Mouse (Mus musculus) lung, embryonic 14.5 days (tissue): ENCODE measurements at regions not wholly inside any gene's neighbourhood (a gene's known extent, or its start where the extent isn't known, plus 50 kb on each side); places are given as distances from the start of the nearest gene placed in this dataset.

ENCODE experiments used
- ATAC-seq: fragments of 200-750 bp; cut with Nextera tagmentation; 2 replicates; pipeline ENCODE4 v1.8.0; 2017; ENCODE audit warnings: mild to moderate bottlenecking, moderate TSS enrichment, moderate library complexity; ENCODE audit not compliant: insufficient read depth
- DNase-seq: peaks from one replicate; pipeline ENCODE4 v3.0.0-alpha.2; 2015
- H3K27ac ChIP-seq: fragments of 300-500 bp; sonication (generic); 2 replicates; pipeline ENCODE4 v1.5.1; 2014; ENCODE audit warnings: low read depth, mild to moderate bottlenecking, moderate library complexity
- H3K27me3 ChIP-seq: fragments of 300-500 bp; sonication (generic); 2 replicates; pipeline ENCODE4 v1.6.1; 2014; ENCODE audit warnings: low read length, control low read depth; ENCODE audit not compliant: insufficient read depth
- H3K36me3 ChIP-seq: fragments of 300-500 bp; sonication (generic); 2 replicates; pipeline ENCODE4 v1.6.1; 2014; ENCODE audit warnings: control low read depth; ENCODE audit not compliant: insufficient read depth
- H3K4me1 ChIP-seq: fragments of 300-500 bp; sonication (generic); 2 replicates; pipeline ENCODE4 v1.6.1; 2014; ENCODE audit warnings: antibody characterized with exemption, control low read depth; ENCODE audit not compliant: insufficient read depth
- H3K4me2 ChIP-seq: fragments of 300-500 bp; sonication (generic); 2 replicates; pipeline ENCODE4 v1.6.1; 2014; ENCODE audit warnings: mild to moderate bottlenecking
- H3K4me3 ChIP-seq: fragments of 300-500 bp; sonication (generic); 2 replicates; pipeline ENCODE4 v1.5.1; 2014; ENCODE audit warnings: low read depth, low read length
- H3K9ac ChIP-seq: fragments of 300-500 bp; sonication (generic); 2 replicates; pipeline ENCODE4 v1.6.1; 2014
- H3K9me3 ChIP-seq: fragments of 300-500 bp; sonication (generic); 2 replicates; pipeline ENCODE4 v1.6.1; 2016; ENCODE audit warnings: low read depth, low read length, control low read depth
- CTCF ChIP-seq: IDR thresholded peaks from 2 replicates; pipeline ENCODE4 v1.5.1; 2016; ENCODE audit warnings: antibody characterized with exemption, low read depth
- WGBS: fragments of 180-500 bp; shearing (Covaris S2); extraction: QIAGEN DNeasy Blood & Tissue Kit; methylation state at CpG from one replicate; pipeline ENCODE4 v1.1.7; 2014; 5-methylcytosine and 5-hydroxymethylcytosine counted together

- Histone ChIP-seq H3K9ac (no peak overlapping the region), H3K4me1 (no peaks in the 10 kb centered on the region), H3K9me3 (no peaks in the 10 kb centered on the region), H3K27me3 (no peaks in the 10 kb centered on the region), H3K4me2 (no peak overlapping the region), H3K36me3 (no peaks in the 10 kb centered on the region), H3K4me3 (no peak overlapping the region), H3K27ac (no peak overlapping the region)
- no peak for ATAC-seq
- no peak for TF ChIP-seq CTCF
- no peak for DNase-seq
- 82% methylated on average over 4 of the region's 4 CpGs for WGBS
Measured at GRCm38 (mm10) chr1:12334186-12334585, 920.3 kb downstream of the A830018L16Rik start.

GRCm38 (mm10) chr1:12344726-12345438 is 931.0 kb downstream of the A830018L16Rik start:
- H3K36me3 ChIP-seq, result no peaks in the 10 kb centered on the region
- H3K9me3 ChIP-seq, result no peaks in the 10 kb centered on the region; the same call in 1 of the 2 replicates
- H3K4me2 ChIP-seq, result no peak overlapping the region
- WGBS, result 40% methylated on average over 10 of the region's 10 CpGs
- H3K27me3 ChIP-seq, result no peaks in the 10 kb centered on the region
- DNase-seq (peak; percentile 56), ATAC-seq (peak; percentile 84)
- no peak overlapping the region for H3K4me3 ChIP-seq
- peak overlapping the region; percentile 75 for H3K27ac ChIP-seq
- no peak overlapping the region for H3K9ac ChIP-seq
- H3K4me1 ChIP-seq, result no peaks in the 10 kb centered on the region
- TF ChIP-seq CTCF, result no peak

GRCm38 (mm10) chr1:12345439-12345819 is 931.5 kb downstream of the A830018L16Rik start:
- DNase-seq (peak; percentile 89), ATAC-seq (peak; percentile 97)
- Histone ChIP-seq H3K27ac (no peak overlapping the region), H3K4me1 (no peaks in the 10 kb centered on the region), H3K4me3 (no peak overlapping the region), H3K36me3 (no peaks in the 10 kb centered on the region), H3K9me3 (no peaks in the 10 kb centered on the region; the same call in 1 of the 2 replicates), H3K27me3 (no peaks in the 10 kb centered on the region), H3K4me2 (no peak overlapping the region), H3K9ac (no peak overlapping the region)
- TF ChIP-seq CTCF, result no peak
- 31% methylated on average over 3 of the region's 3 CpGs for WGBS

- TF ChIP-seq CTCF, result no peak
Measured at GRCm38 (mm10) chr1:12354531-12354930, 940.6 kb downstream of the A830018L16Rik start.

GRCm38 (mm10) chr1:12367872-12368271 is 954.0 kb downstream of the A830018L16Rik start:
- Histone ChIP-seq H3K9ac (no peak overlapping the region), H3K36me3 (no peaks in the 10 kb centered on the region), H3K4me1 (no peaks in the 10 kb centered on the region), H3K9me3 (no peaks in the 10 kb centered on the region), H3K27ac (no peak overlapping the region), H3K4me3 (no peak overlapping the region), H3K4me2 (no peak overlapping the region), H3K27me3 (no peaks in the 10 kb centered on the region)
- DNase-seq (no peak), ATAC-seq (no peak)
- WGBS, result 94% methylated on average over 6 of the region's 6 CpGs
- TF ChIP-seq CTCF, result no peak

More at GRCm38 (mm10) chr1:12354531-12354930, 940.6 kb downstream of the A830018L16Rik start:
- Histone ChIP-seq H3K9me3 (no peaks in the 10 kb centered on the region; the same call in 1 of the 2 replicates), H3K4me1 (no peaks in the 10 kb centered on the region), H3K9ac (no peak overlapping the region), H3K27ac (no peak overlapping the region), H3K27me3 (no peaks in the 10 kb centered on the region), H3K4me3 (no peak overlapping the region), H3K4me2 (no peak overlapping the region), H3K36me3 (no peaks in the 10 kb centered on the region)
- DNase-seq (no peak), ATAC-seq (no peak)

GRCm38 (mm10) chr1:12372968-12373367 is 959.1 kb downstream of the A830018L16Rik start:
- no peak overlapping the region for H3K4me3 ChIP-seq
- H3K4me1 ChIP-seq, result no peaks in the 10 kb centered on the region
- TF ChIP-seq CTCF, result no peak
- DNase-seq (no peak), ATAC-seq (no peak)
- no peak overlapping the region for H3K4me2 ChIP-seq
- H3K9ac ChIP-seq, result no peak overlapping the region
- no peak overlapping the region for H3K27ac ChIP-seq
- no peaks in the 10 kb centered on the region for H3K27me3 ChIP-seq
- no peaks in the 10 kb centered on the region for H3K9me3 ChIP-seq
- H3K36me3 ChIP-seq, result no peaks in the 10 kb centered on the region

GRCm38 (mm10) chr1:12398146-12398884 is 984.4 kb downstream of the A830018L16Rik start:
- no peak overlapping the region for H3K4me3 ChIP-seq
- DNase-seq (peak; percentile 68), ATAC-seq (peak; percentile 49; the same call in 1 of the 2 replicates)
- H3K27ac ChIP-seq, result peak overlapping the region; percentile 76
- H3K4me1 ChIP-seq, result peaks cover 5% of the 10 kb centered on the region; the same call in 1 of the 2 replicates
- no peaks in the 10 kb centered on the region for H3K9me3 ChIP-seq
- no peak overlapping the region for H3K9ac ChIP-seq
- WGBS, result 9% methylated on average over 7 of the region's 7 CpGs
- no peak overlapping the region for H3K4me2 ChIP-seq
- no peaks in the 10 kb centered on the region for H3K36me3 ChIP-seq
- no peaks in the 10 kb centered on the region for H3K27me3 ChIP-seq
- no peak for TF ChIP-seq CTCF
